Mouse (Mus musculus) thymus, postnatal 36 days (tissue): ENCODE results near the gene 4930442H23Rik.
"Not testable (repeated sequence)": the region's sequence is repeated elsewhere in the genome, so short reads cannot be mapped to it uniquely, and the experiment has no call there.

Experiments used
- DNase-seq, 2 experiments: peaks; one replicate each; pipeline ENCODE4 v3.0.0; 2022; ENCODE audit warnings: mixed read lengths in 2 of 2

The 4930442H23Rik gene

DNA sequence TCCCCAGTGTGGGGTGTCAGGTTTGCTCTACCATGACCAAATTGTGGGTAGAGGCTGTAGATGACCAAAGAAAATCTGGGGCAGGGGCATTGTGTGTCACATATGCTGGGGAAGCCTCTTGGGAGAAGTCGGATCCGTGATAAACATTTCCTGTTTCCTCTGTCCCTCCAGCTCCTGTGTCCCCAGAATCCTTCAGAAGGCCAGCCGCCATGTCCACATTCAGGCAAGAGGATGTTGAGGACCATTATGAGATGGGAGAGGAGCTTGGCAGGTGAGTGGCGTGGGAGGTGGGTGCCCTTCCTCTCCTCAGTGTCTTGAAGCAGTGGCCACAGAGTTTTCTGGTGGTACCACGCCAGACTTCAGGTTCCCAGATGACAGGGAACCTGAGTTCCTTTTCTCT, at the start of gene 4930442H23Rik:
TSS of gene 4930442H23Rik (minus strand) at position 45 of the 400 bp plus-strand sequence.
- DNase-seq: no peak

DNA sequence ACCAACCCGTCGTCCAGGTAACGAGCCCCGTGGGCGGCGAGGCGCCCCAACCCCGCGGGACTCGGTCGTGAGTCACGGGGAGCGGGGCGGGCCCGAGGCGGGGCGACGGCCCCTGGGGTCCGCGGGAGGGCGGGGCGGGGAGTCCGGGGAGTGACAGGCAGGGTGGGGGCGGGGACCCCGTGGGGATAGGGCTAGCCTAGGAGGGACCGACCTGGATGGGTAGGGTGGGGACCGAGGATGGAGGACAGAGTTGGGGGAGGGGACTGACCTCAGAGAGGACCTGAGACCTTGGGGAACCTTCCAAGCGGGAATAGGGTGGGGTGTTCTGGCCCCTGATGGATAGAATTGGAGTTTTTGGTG, 49.6 kb upstream of the 4930442H23Rik start:
- DNase-seq: no peak

DNA sequence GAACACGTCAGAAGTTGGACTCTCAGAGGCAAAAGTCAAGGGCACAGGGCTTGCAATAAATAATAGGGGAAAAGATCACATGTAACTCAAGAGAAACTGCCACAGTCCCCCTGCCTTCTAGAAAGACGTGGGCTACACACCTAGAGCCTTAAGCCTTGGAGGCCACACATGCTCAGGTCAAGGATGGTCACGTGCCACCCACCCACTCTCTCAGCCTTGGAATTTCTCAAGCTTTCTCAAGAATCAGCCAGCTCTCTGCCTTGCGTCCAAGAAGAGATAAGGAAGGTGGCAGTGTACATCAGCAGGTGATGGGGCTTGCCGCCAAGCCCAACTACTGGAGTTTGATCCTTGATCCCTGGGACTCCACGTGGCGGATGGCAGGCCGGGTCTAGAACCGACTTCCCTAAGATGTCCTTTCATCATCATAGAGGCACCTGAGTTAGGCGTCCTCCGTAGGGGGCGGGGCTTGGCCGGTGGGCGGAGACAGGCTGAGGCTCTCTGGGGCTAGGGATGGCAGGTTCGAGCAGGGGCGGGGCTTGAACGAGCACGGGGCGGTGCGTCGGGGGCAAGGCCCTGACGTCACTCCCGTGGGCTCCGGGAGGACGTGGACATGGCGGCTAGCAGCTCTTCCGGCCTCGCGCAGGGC, 49.1 kb upstream of the 4930442H23Rik start, which contains the start of gene Zfr2:
TSS of gene Zfr2 (plus strand) at position 576 of the 646 bp plus-strand sequence.
- peak; percentile 90 to 92 for DNase-seq

- DNase-seq: no peak
Observed at GRCm38 (mm10) chr10:81231436-81231835, 47.8 kb upstream of the 4930442H23Rik start.

- DNase-seq: peak in 1 of 2 experiments; percentile 55
Observed at GRCm38 (mm10) chr10:81230438-81231332, 47.0 kb upstream of the 4930442H23Rik start, which contains the start of gene Atcay. Gene Atcay (minus strand): TSS chr10:81230833.

DNA sequence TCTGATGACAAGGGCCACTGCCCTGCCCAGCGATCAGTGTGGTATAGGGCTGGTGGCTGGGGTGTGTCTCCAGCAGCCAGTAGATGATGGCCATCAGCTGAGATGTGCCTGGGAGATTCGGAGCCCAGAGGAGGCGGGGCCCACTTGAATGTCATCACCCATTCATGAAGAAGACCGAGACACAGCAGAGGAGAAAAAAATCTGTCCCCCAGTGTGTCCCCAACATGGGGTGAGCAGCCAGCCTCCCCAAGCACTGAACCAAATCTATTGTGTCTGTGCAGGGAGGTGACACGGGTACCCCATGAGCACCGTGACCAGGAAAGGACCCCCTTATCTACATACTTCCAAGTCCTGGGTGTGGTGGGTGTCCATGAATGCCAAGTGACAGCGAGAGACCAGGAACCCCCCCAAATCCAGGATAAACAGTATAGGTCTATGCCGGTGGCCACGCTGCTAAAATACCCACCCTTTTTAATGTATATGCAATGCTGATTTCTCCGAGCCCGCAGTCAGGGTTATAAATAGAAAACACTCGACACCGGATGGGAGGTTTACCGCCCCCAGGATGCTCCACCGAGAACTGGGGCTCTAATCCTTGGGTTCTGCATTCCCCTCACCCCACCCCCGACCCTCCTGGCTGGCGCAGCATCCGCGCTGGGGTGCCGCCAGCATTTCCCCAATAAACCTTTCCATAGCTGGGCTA, 46.2 kb upstream of the 4930442H23Rik start:
- peak in 1 of 2 experiments; percentile 42 for DNase-seq

- DNase-seq: not testable (repeated sequence)
Observed at GRCm38 (mm10) chr10:81223731-81224130, 40.1 kb upstream of the 4930442H23Rik start.

DNA sequence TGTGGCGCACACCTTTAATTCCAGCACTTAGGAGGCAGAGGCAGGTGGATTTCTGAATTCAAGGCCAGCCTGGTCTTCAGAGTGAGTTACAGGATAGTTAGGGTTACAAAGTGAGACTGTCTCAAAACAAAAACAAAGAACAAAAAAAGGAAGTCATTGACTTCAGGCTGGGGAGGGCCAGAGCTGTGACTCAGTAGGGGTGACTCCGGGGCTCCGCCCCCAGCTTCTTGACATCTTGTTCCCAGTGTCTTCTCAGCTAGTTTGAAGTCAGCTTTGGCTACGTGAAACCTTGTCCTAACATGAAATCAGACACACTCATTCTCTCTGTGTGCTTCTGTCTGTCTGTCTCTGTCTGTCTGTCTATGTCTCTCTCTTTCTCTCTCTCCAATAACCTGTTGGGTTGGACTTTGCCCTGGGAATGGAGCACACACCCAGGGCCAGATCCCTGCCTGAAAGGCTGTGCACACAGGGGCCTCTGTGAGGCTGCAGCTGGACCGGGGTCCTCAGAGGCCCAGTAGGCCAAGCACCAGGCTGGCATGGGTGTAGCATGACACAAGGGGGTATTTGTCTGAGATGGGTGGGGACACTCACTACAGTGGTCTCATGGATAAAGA, 37.9 kb upstream of the 4930442H23Rik start:
- DNase-seq: no peak

- DNase-seq: peak; percentile 72 to 76
Observed at GRCm38 (mm10) chr10:81217964-81218363, 34.3 kb upstream of the 4930442H23Rik start.

DNA sequence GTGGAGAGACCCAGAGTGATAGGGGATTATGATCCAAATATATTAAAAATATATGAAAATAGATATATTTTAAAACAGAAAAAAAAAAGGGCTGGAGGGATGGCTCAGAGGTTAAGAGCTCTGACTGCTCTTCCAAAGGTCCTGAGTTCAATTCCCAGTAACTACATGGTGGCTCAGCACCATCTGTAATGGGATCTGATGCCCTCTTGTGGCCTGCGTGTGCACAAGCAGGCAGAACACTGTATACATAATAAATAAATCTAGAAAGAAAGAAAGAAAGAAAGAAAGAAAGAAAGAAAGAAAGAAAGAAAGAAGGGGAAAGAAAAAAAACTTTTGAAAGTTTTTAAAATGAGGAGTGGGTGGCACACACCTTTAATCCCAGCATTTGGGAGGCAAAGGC, 33.6 kb upstream of the 4930442H23Rik start:
- DNase-seq: peak in 1 of 2 experiments; percentile 34

GRCm38 (mm10) chr10:81216810-81217209, 33.2 kb upstream of the 4930442H23Rik start:
- no peak for DNase-seq

DNA sequence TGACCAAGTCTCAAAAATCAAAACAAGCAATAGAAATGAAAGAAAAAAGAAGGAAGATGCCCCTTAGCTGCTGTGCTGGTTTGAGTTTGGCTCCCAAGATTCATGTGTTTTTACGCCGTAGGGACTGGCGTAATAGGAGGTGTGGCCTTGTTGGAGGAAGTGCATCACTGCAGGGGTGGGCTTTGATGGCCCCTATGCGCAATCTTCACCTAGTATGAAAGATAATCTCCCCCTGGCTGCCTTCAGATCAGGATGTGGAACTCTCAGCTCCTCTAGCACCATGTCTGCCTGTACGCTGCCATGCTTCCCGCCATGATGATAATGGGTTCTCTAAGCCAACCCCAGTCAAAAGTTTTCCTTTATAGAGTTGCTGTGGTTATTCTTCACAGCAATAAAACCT, 32.6 kb upstream of the 4930442H23Rik start:
- no peak for DNase-seq

DNA sequence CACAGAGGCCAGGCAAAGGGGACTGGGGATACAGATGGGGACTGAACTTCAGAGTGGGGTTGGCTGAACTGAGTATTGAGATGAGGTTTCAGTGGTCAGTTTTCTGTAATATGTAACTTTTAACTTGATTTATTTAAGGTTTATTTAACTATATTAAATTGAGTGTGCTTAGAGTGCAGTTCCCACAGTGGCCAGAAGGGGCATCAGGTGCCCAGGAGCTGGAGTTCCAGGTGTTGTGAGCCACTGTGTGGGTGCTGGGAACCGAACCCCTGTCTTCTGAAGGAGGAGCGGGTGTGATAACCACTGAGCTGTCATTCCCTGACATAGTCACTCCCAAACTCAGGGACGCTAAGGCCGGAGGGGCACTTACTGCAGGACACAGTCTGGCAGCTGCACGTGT, 26.5 kb upstream of the 4930442H23Rik start:
- no peak for DNase-seq

- DNase-seq: no peak
Observed at GRCm38 (mm10) chr10:81204137-81204536, 20.5 kb upstream of the 4930442H23Rik start.

DNA sequence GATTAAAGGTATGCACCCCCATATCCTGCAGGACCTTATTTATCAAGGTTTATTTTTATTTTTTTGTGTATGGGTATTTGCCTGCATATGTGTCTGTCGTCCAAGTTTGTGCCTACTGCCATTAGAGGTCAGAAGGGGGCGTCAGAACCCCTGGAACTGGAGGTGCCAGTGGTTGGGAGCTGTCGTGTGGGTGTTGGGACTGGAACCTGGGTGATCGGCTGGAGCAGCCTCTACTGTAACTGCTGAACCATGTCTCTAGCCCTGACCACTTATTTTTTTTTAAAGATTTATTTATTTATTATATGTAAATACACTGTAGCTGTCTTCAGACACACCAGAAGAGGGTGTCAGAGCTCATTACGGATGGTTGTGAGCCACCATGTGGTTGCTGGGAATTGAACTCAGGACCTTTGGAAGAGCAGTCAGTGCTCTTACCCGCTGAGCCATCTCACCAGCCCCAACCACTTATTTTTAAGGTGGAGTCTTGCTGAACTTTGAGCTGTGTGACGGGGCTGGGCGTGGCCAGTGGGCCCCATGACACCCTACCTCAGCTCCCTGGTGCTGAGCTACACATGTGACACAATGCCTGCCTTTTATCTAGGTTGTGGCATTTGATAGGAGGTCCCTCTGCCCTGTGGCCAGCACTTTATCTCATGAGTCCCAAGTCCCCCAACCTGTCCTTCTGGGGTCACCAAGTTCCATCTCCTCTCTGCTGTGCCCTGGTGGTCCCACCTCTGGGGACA, 19.5 kb upstream of the 4930442H23Rik start:
- DNase-seq: no peak

- DNase-seq: no peak
Observed at GRCm38 (mm10) chr10:81201807-81202758, 18.4 kb upstream of the 4930442H23Rik start, which contains the start of gene Nmrk2. Gene Nmrk2 (minus strand): TSS chr10:81202051.

DNA sequence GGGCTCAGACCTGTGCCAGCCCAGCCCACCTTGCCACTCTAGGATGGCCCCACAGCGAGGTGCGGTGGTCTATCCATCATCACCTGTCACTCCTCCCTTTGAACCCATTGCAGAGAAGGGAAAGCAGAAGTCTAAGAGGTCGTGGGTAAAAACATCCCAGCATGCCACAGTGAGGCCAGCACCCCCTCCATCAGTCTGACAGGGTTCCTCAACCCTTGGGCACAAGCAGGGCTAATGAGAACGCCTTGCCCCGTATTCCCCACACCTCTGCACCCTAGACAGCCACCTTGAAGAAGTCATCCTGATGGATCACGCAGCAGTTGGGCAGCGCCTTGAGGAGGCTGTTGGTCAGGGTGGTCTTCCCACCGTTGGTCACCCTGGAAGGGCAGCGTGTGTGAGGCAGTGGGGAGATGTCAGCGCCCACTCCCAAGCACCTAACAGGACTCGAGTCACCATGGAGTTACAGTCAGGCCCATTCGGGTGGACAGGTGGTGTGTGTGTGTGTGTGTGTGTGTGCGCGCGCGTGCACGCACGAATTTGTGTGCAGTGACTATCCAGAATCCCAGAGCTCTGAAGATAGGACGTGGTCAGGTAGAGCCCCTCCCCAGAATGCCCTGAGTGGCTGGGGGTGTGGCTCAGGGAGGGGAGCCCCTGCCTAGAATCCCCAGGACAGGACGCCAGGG, 17.1 kb upstream of the 4930442H23Rik start:
- DNase-seq: no peak

GRCm38 (mm10) chr10:81200141-81200540, 16.5 kb upstream of the 4930442H23Rik start:
- no peak for DNase-seq

DNA sequence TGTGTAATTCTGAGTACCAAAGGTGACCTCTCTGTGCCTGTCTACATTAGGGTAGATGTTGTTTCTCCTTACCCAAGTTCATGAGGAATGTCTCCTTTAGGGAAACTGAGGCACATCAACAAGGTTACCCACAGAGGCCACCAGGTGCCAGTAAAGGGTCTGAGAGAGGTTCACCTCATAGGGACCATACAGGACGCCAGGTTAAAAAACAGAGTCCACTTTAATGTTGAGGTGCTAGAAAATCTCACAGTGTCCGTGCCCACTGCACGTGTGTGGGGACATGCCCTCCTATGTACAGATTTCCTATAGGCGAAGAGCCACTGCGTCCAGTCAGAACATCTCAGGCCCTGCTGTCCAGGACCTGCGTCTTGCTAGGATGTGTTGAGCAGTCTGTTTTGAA, 15.3 kb upstream of the 4930442H23Rik start:
- no peak for DNase-seq

DNA sequence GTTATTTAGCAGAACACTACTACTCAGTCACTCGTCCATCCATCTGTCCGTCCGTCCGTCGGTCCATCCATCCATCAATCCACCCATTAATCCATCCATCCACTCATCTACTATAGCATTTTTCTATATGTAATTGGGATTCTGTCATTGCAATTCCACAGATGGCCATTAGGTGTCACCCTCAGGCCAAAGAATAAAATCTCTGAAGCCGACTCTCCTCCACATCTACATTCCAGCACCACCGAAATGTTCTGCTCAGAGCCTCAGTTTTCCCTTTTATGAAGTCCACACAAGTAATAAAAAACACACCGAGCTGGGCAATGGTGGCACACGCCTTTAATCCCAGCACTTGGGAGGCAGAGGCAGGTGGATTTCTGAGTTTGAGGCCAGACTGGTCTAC, 14.6 kb upstream of the 4930442H23Rik start:
- no peak for DNase-seq
